Mouse (Mus musculus) liver, adult 2 months (tissue): ENCODE results near the gene Tceal6.

Source experiments
- CTCF ChIP-seq: fragments of 200-500 bp; IDR thresholded peaks from 2 replicates; pipeline ENCODE4 v1.5.1; 2011; ENCODE audit warnings: low read depth, low read length, control low read depth
- POLR2A ChIP-seq: fragments of 200-500 bp; IDR thresholded peaks from 2 replicates; pipeline ENCODE4 v1.6.1; 2011; ENCODE audit warnings: low read length, control low read depth; ENCODE audit not compliant: insufficient read depth; ENCODE audit errors: extremely low read depth

DNA sequence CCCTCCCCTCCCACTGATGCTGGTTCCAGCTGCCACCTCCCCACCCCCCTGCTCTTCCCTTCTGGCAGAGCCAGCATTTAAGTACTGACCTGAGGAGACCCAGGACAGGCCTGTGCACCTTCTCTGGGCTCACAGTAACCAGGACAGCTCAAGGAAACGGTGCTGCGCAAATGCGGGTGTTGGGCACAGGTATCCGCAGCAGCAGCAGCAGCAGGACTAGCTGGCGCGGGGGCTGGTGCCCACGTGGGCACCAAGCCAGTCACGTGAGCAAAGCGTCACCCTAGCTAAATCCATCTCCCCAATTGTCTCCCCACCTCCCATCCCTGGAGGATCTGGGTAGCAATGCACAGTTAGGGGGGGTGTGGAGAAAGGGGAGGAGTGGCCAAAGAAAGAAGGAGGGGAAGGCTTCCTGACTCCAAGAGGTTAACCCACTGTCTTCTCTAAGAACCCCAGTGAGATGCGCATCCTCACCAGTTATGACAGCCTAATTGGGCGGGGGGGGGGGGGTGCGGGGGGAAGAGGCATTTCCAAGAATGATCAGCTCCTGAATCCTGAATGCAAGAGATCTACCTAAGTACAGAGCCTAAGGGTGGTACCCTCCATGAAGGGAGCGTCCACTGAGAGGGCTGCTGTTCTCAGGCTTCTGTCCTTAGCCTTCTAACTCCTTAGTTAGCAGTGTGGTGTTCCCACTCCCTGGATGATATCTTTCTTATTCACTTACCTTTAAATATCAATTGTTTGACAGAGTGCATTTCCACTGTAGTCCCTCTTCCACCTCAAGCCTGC lies at the start of gene Tceal6:
- no peak for TF ChIP-seq POLR2A
- no peak for TF ChIP-seq CTCF
